Mouse (Mus musculus): Measurements from ENCODE around the gene Trio. TPM values are rescaled to one million over a fixed set of nuclear protein-coding genes. Genes with fewer than 3 reads are reported as not detected.

Gene Trio
- polyA plus RNA-seq, 1 experiment from 2014 or later, result 64.8 TPM

- Histone ChIP-seq H3K4me1 (peaks cover 4% of the 10 kb centered on the region), H3K4me2 (replicated peaks) (no peak overlapping the region), H3K27ac (no peak overlapping the region), H3K36me3 (peaks cover 57% of the 10 kb centered on the region), H3K4me3 (no peak overlapping the region), H3K9me3 (no peaks in the 10 kb centered on the region), H3K9ac (no peak overlapping the region), H3K27me3 (no peaks in the 10 kb centered on the region)
- WGBS, result 86% methylated on average over 3 of the region's 3 CpGs
- ATAC-seq (ENCODE audit: low FRiP score, low read depth), result no peak
These were observed 141.8 kb downstream of the Trio start for GRCm38 (mm10) chr15:27883881-27884280.

GRCm38 (mm10) chr15:27882898-27883297 is 142.8 kb downstream of the Trio start:
- H3K27ac ChIP-seq, result no peak overlapping the region
- no peaks in the 10 kb centered on the region for H3K9me3 ChIP-seq
- H3K27me3 ChIP-seq, result no peaks in the 10 kb centered on the region
- WGBS, result 91% methylated on average over 14 of the region's 14 CpGs
- H3K9ac ChIP-seq, result no peak overlapping the region
- peaks cover 4% of the 10 kb centered on the region for H3K4me1 ChIP-seq
- no peak overlapping the region for H3K4me3 ChIP-seq
- H3K36me3 ChIP-seq, result peaks cover 58% of the 10 kb centered on the region
- H3K4me2 ChIP-seq (replicated peaks), result no peak overlapping the region
- no peak for ATAC-seq (ENCODE audit: low FRiP score, low read depth)

- ATAC-seq (ENCODE audit: low FRiP score, low read depth), result no peak
- 69% methylated on average over 7 of the region's 7 CpGs for WGBS
- no peak overlapping the region for H3K27ac ChIP-seq
- no peak overlapping the region for H3K4me2 ChIP-seq (replicated peaks)
- peaks cover 12% of the 10 kb centered on the region for H3K4me1 ChIP-seq
- no peak overlapping the region for H3K9ac ChIP-seq
- H3K27me3 ChIP-seq, result no peaks in the 10 kb centered on the region
- H3K36me3 ChIP-seq, result peaks cover 60% of the 10 kb centered on the region
- no peak overlapping the region for H3K4me3 ChIP-seq
- no peaks in the 10 kb centered on the region for H3K9me3 ChIP-seq
These were observed 147.8 kb downstream of the Trio start for GRCm38 (mm10) chr15:27877831-27878230.

GRCm38 (mm10) chr15:27876327-27876726 is 149.3 kb downstream of the Trio start:
- 76% methylated on average over 10 of the region's 10 CpGs for WGBS
- H3K27ac ChIP-seq, result no peak overlapping the region

GRCm38 (mm10) chr15:27875753-27876152 is 149.9 kb downstream of the Trio start:
- Histone ChIP-seq H3K4me2 (replicated peaks) (no peak overlapping the region), H3K4me3 (no peak overlapping the region), H3K27ac (no peak overlapping the region), H3K9ac (no peak overlapping the region), H3K36me3 (peaks cover 70% of the 10 kb centered on the region), H3K9me3 (no peaks in the 10 kb centered on the region), H3K4me1 (peaks cover 12% of the 10 kb centered on the region), H3K27me3 (no peaks in the 10 kb centered on the region)
- no peak for ATAC-seq (ENCODE audit: low FRiP score, low read depth)
- WGBS, result 85% methylated on average over 9 of the region's 9 CpGs

More at GRCm38 (mm10) chr15:27876327-27876726, 149.3 kb downstream of the Trio start:
- H3K4me2 ChIP-seq (replicated peaks), result no peak overlapping the region
- H3K27me3 ChIP-seq, result no peaks in the 10 kb centered on the region
- no peaks in the 10 kb centered on the region for H3K9me3 ChIP-seq
- H3K9ac ChIP-seq, result no peak overlapping the region
- no peak overlapping the region for H3K4me3 ChIP-seq
- H3K36me3 ChIP-seq, result peaks cover 70% of the 10 kb centered on the region
- peaks cover 12% of the 10 kb centered on the region for H3K4me1 ChIP-seq
- no peak for ATAC-seq (ENCODE audit: low FRiP score, low read depth)

GRCm38 (mm10) chr15:27873747-27874320 is 151.8 kb downstream of the Trio start:
- Histone ChIP-seq H3K36me3 (peaks cover 74% of the 10 kb centered on the region), H3K9ac (no peak overlapping the region), H3K4me3 (no peak overlapping the region), H3K27ac (no peak overlapping the region), H3K4me2 (replicated peaks) (no peak overlapping the region), H3K27me3 (no peaks in the 10 kb centered on the region), H3K9me3 (no peaks in the 10 kb centered on the region), H3K4me1 (peaks cover 12% of the 10 kb centered on the region)
- WGBS, result 91% methylated on average over 16 of the region's 16 CpGs
- no peak for ATAC-seq (ENCODE audit: low FRiP score, low read depth)

- no peak for ATAC-seq (ENCODE audit: low FRiP score, low read depth)
- Histone ChIP-seq H3K4me1 (peaks cover 10% of the 10 kb centered on the region), H3K9me3 (no peaks in the 10 kb centered on the region), H3K27ac (no peak overlapping the region), H3K9ac (no peak overlapping the region), H3K27me3 (no peaks in the 10 kb centered on the region), H3K36me3 (peaks cover 60% of the 10 kb centered on the region), H3K4me2 (replicated peaks) (no peak overlapping the region), H3K4me3 (no peak overlapping the region)
- WGBS, result 92% methylated on average over 2 of the region's 2 CpGs
These were observed 153.4 kb downstream of the Trio start for GRCm38 (mm10) chr15:27872286-27872685.

- no peak overlapping the region for H3K9ac ChIP-seq
- H3K27me3 ChIP-seq, result no peaks in the 10 kb centered on the region
- no peak for ATAC-seq (ENCODE audit: low FRiP score, low read depth)
- peaks cover 56% of the 10 kb centered on the region for H3K36me3 ChIP-seq
- no peak overlapping the region for H3K27ac ChIP-seq
- 85% methylated on average over 10 of the region's 10 CpGs for WGBS
- no peak overlapping the region for H3K4me2 ChIP-seq (replicated peaks)
- H3K9me3 ChIP-seq, result no peaks in the 10 kb centered on the region
- peaks cover 6% of the 10 kb centered on the region; the same call in 1 of the 2 replicates for H3K4me1 ChIP-seq
- no peak overlapping the region for H3K4me3 ChIP-seq
These were observed 153.9 kb downstream of the Trio start for GRCm38 (mm10) chr15:27871708-27872107.

- 86% methylated on average over 13 of the region's 13 CpGs for WGBS
- H3K4me2 ChIP-seq (replicated peaks), result no peak overlapping the region
- ATAC-seq (ENCODE audit: low FRiP score, low read depth), result no peak
These were observed 154.4 kb downstream of the Trio start for GRCm38 (mm10) chr15:27871260-27871659.

GRCm38 (mm10) chr15:27869001-27869400 is 156.6 kb downstream of the Trio start:
- Histone ChIP-seq H3K9ac (no peak overlapping the region), H3K4me3 (no peak overlapping the region), H3K27ac (no peak overlapping the region), H3K36me3 (peaks cover 64% of the 10 kb centered on the region), H3K27me3 (no peaks in the 10 kb centered on the region), H3K9me3 (no peaks in the 10 kb centered on the region), H3K4me1 (0 out of 2 replicates have a peak, but pooled peaks cover 8% of the 10 kb centered on the region), H3K4me2 (replicated peaks) (no peak overlapping the region)
- ATAC-seq (ENCODE audit: low FRiP score, low read depth), result no peak
- WGBS, result 91% methylated on average over 4 of the region's 4 CpGs

More at GRCm38 (mm10) chr15:27871260-27871659, 154.4 kb downstream of the Trio start:
- no peak overlapping the region for H3K9ac ChIP-seq
- H3K27ac ChIP-seq, result no peak overlapping the region
- peaks cover 5% of the 10 kb centered on the region; the same call in 1 of the 2 replicates for H3K4me1 ChIP-seq
- peaks cover 56% of the 10 kb centered on the region for H3K36me3 ChIP-seq
- H3K9me3 ChIP-seq, result no peaks in the 10 kb centered on the region
- H3K4me3 ChIP-seq, result no peak overlapping the region
- no peaks in the 10 kb centered on the region for H3K27me3 ChIP-seq

GRCm38 (mm10) chr15:27867831-27868230 is 157.8 kb downstream of the Trio start:
- H3K9me3 ChIP-seq, result no peaks in the 10 kb centered on the region
- H3K4me2 ChIP-seq (replicated peaks), result no peak overlapping the region
- ATAC-seq (ENCODE audit: low FRiP score, low read depth), result no peak
- no peak overlapping the region for H3K27ac ChIP-seq
- H3K27me3 ChIP-seq, result no peaks in the 10 kb centered on the region
- H3K4me1 ChIP-seq, result 0 out of 2 replicates have a peak, but pooled peaks cover 8% of the 10 kb centered on the region
- H3K9ac ChIP-seq, result no peak overlapping the region
- 91% methylated on average over 7 of the region's 7 CpGs for WGBS
- no peak overlapping the region for H3K4me3 ChIP-seq
- H3K36me3 ChIP-seq, result peaks cover 61% of the 10 kb centered on the region

GRCm38 (mm10) chr15:27866471-27866870 is 159.2 kb downstream of the Trio start:
- H3K9ac ChIP-seq, result no peak overlapping the region
- ATAC-seq (ENCODE audit: low FRiP score, low read depth), result no peak
- H3K4me1 ChIP-seq, result 0 out of 2 replicates have a peak, but pooled peaks cover 8% of the 10 kb centered on the region
- no peaks in the 10 kb centered on the region for H3K9me3 ChIP-seq
- H3K4me2 ChIP-seq (replicated peaks), result no peak overlapping the region
- no peak overlapping the region for H3K27ac ChIP-seq
- 74% methylated on average over 4 of the region's 4 CpGs for WGBS
- no peak overlapping the region for H3K4me3 ChIP-seq
- H3K36me3 ChIP-seq, result peaks cover 55% of the 10 kb centered on the region
- no peaks in the 10 kb centered on the region for H3K27me3 ChIP-seq

- H3K4me3 ChIP-seq, result no peak overlapping the region
- no peaks in the 10 kb centered on the region for H3K27me3 ChIP-seq
- no peaks in the 10 kb centered on the region for H3K9me3 ChIP-seq
- H3K4me2 ChIP-seq (replicated peaks), result no peak overlapping the region
- peaks cover 55% of the 10 kb centered on the region for H3K36me3 ChIP-seq
- 71% methylated on average over 6 of the region's 6 CpGs for WGBS
- no peak overlapping the region for H3K9ac ChIP-seq
- H3K4me1 ChIP-seq, result 0 out of 2 replicates have a peak, but pooled peaks cover 8% of the 10 kb centered on the region
- ATAC-seq (ENCODE audit: low FRiP score, low read depth), result no peak
- peak overlapping the region; percentile 6; the same call in 1 of the 2 replicates for H3K27ac ChIP-seq
These were observed 159.6 kb downstream of the Trio start for GRCm38 (mm10) chr15:27866053-27866452.
